Mouse (Mus musculus): ENCODE measurements around the gene Bicra. TPM values are rescaled to one million over a fixed set of nuclear protein-coding genes. Genes with fewer than 3 reads are reported as not detected.
A peak's percentile ranks its signal among the peaks of the same experiment; 100 is the strongest.

The Bicra gene
- total RNA-seq, 1 experiment from 2014 or later: 1.2 TPM

DNA sequence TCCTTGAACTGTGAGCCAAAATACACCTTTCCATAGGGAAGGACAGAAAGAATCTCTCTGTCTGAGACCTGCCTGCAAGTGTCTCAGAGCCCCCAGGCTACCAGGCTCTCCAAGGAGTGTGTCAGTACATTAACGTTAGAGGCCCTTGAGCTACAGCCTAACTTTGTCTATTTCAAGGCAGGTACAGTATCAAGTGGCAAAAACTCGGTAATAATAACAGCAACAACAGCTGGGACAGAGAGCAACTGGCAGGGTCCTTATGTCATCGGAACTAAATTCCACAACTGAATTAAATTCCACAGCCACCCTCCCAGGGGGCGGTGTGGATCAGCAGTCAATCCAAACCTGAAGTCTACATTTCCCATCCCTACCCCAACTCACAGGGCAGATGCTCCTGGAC is 16.6 kb downstream of the Bicra start:
- no peak for ATAC-seq (replicated peaks in 1 of 2; ENCODE audit: insufficient read depth in 1 of 2, low FRiP score in 2 of 2, low TSS enrichment in 1 of 2, low read depth in 1 of 2, poor library complexity in 2 of 2, severe bottlenecking in 2 of 2)

GRCm38 (mm10) chr7:16028102-16028927 is 19.4 kb downstream of the Bicra start:
- no peak for ATAC-seq (replicated peaks in 1 of 2; ENCODE audit: insufficient read depth in 1 of 2, low FRiP score in 2 of 2, low TSS enrichment in 1 of 2, low read depth in 1 of 2, poor library complexity in 2 of 2, severe bottlenecking in 2 of 2)

DNA sequence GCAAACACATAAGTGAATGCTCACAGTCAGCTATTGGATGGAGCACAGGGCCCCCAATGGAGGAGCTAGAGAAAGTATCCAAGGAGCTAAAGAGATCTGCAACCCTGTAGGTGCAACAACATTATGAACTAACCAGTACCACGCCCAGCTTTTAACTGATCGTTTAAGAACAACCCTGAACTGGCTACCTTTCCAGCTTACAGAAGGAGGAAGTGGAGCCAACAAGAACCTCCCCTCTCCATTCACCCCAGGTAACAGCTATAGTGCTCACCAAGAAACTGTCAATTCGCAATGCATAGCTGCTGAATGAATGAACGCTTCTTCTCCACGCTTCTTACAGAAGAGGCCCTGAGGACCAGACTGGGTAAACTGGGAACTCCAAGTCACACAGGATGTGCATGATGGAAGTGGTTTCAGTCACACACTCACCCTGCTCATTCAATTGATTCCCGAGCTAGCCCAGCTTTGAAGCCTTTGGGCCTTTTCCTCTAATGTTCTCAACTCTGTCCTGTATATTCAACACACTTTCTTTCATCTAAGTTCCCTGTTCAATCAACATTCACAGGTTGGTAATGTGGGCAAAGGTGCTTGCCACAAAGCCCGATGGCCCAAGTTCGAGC is 23.0 kb downstream of the Bicra start:
- no peak for ATAC-seq (replicated peaks in 1 of 2; ENCODE audit: insufficient read depth in 1 of 2, low FRiP score in 2 of 2, low TSS enrichment in 1 of 2, low read depth in 1 of 2, poor library complexity in 2 of 2, severe bottlenecking in 2 of 2)

GRCm38 (mm10) chr7:16019256-16020094 is 28.2 kb downstream of the Bicra start:
- ATAC-seq (replicated peaks in 1 of 2; ENCODE audit: insufficient read depth in 1 of 2, low FRiP score in 2 of 2, low TSS enrichment in 1 of 2, low read depth in 1 of 2, poor library complexity in 2 of 2, severe bottlenecking in 2 of 2): no peak

DNA sequence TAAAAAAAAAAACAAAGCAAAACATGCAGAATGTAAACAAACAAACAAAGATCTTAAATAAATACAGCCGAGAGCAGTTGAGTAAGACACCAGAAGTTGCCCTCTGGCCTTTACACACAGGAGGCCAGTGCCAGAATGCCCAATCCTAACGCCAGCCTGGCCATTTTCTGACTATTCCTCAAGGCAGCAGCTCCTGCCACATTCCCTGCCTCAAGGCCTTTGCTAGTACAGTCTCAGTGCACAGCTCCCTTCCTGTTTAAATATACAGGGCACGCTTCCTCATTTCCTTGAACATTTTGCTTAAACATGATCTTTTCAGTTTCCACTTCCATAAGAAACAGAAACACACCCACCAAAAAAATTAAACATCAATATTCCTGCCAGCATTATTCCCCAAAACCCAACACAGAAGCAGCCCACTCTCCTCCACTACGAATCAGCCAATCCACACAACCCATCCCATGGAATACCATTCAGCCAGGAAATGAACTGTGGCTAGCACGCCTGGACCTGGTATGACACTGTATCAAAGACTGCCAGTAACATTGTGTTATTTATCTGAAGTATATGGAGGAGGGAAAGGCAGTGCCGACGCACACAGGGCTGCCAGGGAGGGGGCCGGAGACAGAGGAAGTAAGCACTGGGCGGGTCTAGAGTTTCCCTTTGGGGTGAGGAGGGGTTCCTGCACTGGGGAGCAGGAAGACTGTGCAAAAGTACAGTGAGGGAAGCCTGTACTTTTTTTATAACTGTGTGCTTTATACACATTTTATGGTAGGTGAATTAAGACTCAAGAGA is 29.5 kb downstream of the Bicra start:
- peak; percentile 90 to 96 for ATAC-seq (replicated peaks in 1 of 2; ENCODE audit: insufficient read depth in 1 of 2, low FRiP score in 2 of 2, low TSS enrichment in 1 of 2, low read depth in 1 of 2, poor library complexity in 2 of 2, severe bottlenecking in 2 of 2)

DNA sequence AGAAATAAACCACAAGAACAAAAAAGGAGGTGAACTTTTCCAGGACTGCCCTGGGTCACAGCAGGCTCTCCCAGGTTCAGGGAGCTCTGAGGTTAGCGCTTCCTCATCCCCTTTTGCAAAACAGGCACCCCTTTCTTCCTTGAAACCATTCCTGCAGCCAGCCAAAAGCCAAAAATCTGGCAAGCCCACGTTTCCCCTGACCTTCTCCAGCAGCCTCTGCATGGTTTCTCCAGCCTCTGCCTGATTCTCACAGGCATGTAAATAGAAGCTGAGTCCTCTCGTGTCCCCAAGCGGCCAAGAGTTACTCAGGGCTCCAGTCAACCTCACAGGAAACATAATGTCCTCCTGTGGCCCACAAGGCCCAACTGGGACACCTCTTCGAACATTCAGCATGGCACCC is 32.3 kb downstream of the Bicra start:
- no peak for ATAC-seq (replicated peaks in 1 of 2; ENCODE audit: insufficient read depth in 1 of 2, low FRiP score in 2 of 2, low TSS enrichment in 1 of 2, low read depth in 1 of 2, poor library complexity in 2 of 2, severe bottlenecking in 2 of 2)

DNA sequence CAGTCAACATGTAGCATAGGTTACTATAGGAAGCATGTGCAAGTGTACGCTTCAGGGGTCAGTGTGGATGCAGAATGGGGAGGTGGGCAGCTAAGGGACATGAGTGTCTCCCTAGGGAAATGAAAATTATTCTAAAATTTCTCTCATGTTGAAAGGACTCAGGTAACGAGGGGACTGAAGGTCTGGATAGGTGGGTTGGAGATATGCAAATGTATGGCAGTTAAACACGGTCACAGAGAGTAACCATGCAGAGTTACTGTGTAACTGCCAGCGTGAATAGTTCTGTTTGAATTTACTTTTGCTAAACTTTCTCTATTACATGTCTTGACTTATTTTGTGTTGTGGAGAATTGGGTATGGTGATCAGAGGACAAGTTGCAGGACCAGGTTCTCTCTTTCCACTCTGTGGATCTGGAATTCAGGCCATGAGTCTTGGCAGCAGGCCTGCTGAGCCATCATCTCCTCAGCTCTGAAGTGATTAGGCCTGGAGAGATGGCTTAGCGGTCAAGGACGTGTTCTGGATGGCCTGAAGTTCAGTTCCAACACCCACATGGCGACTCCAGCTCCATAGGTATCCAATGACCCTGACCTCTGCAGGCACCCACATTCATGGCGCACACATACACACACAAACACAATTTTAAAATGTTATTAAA is 33.1 kb downstream of the Bicra start:
- ATAC-seq (replicated peaks in 1 of 2; ENCODE audit: insufficient read depth in 1 of 2, low FRiP score in 2 of 2, low TSS enrichment in 1 of 2, low read depth in 1 of 2, poor library complexity in 2 of 2, severe bottlenecking in 2 of 2): no peak

DNA sequence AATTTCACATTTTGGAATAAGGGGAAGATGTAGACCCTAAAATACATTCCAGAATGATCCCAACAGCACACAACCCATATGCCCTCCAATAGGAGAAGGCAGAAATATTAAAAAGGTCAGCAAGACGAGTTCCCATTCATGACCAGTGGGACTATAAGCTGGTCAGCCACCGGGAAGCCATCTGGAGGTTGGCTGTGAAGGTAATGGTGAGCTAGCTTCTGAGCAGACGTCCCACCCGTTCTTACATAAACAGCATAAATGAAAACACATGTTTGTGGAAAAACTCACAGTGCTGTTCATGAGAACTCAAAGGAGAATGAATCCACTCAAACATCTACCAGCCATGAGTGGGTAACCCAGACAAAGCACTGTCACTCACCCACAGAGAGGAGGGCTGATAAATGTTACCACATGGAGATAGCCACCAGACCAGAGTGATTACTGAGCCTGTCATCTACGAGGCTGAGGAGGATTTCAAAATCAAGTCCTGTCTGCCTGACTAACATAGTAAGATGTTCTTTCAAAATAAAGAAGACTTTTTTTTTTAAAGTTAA is 33.9 kb downstream of the Bicra start:
- ATAC-seq (replicated peaks in 1 of 2; ENCODE audit: insufficient read depth in 1 of 2, low FRiP score in 2 of 2, low TSS enrichment in 1 of 2, low read depth in 1 of 2, poor library complexity in 2 of 2, severe bottlenecking in 2 of 2): no peak

DNA sequence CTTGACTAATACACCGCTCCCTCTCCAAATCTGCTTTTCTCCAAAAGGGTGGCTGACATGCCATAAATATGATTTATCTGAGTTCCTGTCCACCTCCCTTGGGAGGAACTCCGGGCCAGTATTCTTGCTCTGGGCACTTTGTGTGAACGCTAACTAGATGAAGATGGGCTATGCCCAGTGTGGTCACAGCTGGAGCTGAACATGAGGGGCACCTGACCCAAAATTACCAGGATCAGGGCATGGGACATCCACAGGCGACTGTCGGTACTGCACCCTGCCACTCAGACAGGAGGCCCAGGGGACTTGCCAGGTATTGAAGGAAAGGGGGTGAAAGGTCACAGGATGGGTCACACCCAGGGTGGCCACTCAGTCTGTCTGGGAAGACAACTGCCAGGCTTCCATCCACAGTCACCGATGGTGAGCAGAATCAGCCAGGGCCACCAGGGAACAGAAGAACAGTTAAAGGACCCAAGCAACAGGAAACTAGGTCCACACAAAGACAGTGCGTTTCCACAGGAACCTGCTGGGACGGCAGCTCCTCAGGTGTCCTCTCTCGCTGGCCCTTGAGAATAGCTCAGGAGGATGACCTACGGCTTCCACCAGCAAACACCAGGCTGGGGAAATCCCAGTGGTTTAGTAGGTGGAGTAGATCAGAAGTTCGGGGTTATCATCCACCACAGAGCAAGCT is 35.0 kb downstream of the Bicra start:
- ATAC-seq (replicated peaks in 1 of 2; ENCODE audit: insufficient read depth in 1 of 2, low FRiP score in 2 of 2, low TSS enrichment in 1 of 2, low read depth in 1 of 2, poor library complexity in 2 of 2, severe bottlenecking in 2 of 2): peak; percentile 38 to 53; a peak in 2 of 4 replicates

GRCm38 (mm10) chr7:16011418-16012085 is 36.2 kb downstream of the Bicra start:
- peak; percentile 91 to 92 for ATAC-seq (replicated peaks in 1 of 2; ENCODE audit: insufficient read depth in 1 of 2, low FRiP score in 2 of 2, low TSS enrichment in 1 of 2, low read depth in 1 of 2, poor library complexity in 2 of 2, severe bottlenecking in 2 of 2)

- no peak for ATAC-seq (replicated peaks in 1 of 2; ENCODE audit: insufficient read depth in 1 of 2, low FRiP score in 2 of 2, low TSS enrichment in 1 of 2, low read depth in 1 of 2, poor library complexity in 2 of 2, severe bottlenecking in 2 of 2)
Observed at GRCm38 (mm10) chr7:16010649-16011048, 37.1 kb downstream of the Bicra start.

- ATAC-seq (replicated peaks in 1 of 2; ENCODE audit: insufficient read depth in 1 of 2, low FRiP score in 2 of 2, low TSS enrichment in 1 of 2, low read depth in 1 of 2, poor library complexity in 2 of 2, severe bottlenecking in 2 of 2): no peak
Observed at GRCm38 (mm10) chr7:16009636-16010035, 38.1 kb downstream of the Bicra start.

- no peak for ATAC-seq (replicated peaks in 1 of 2; ENCODE audit: insufficient read depth in 1 of 2, low FRiP score in 2 of 2, low TSS enrichment in 1 of 2, low read depth in 1 of 2, poor library complexity in 2 of 2, severe bottlenecking in 2 of 2)
Observed at GRCm38 (mm10) chr7:16005020-16005419, 42.7 kb downstream of the Bicra start.

DNA sequence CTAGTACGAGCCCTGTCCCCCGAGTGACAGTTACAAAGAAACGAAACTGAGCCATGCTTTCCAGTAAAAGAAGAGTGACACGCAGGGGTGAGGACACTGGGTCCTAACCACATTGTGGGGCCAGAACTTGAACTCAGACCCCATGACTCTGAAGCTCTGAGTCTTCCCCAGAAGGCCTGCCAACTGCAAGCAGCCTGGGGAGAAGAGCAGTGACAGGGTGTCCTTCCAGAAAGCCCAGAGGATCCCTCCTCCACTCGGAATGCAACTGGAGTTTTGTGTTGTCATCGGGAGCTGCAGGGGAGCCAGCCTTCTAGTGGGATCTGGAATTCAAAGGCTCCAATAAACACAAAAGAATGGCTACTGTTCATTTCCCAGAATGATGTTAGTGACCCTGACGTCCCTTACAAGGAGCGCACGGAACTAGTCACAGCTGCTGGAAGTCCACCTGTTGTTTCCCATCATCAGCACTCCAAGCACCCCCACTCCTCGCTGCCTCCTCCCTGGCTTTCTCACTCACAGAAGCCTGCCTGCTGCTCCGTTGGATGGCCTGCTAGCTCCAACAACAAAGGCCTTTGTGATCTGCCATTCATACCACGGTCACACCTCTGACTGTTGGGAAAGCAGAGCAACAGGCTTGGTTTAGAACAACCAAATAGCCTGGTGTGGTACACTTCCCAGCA is 43.4 kb downstream of the Bicra start:
- ATAC-seq (replicated peaks in 1 of 2; ENCODE audit: insufficient read depth in 1 of 2, low FRiP score in 2 of 2, low TSS enrichment in 1 of 2, low read depth in 1 of 2, poor library complexity in 2 of 2, severe bottlenecking in 2 of 2): no peak

- no peak for ATAC-seq (replicated peaks in 1 of 2; ENCODE audit: insufficient read depth in 1 of 2, low FRiP score in 2 of 2, low TSS enrichment in 1 of 2, low read depth in 1 of 2, poor library complexity in 2 of 2, severe bottlenecking in 2 of 2)
Observed at GRCm38 (mm10) chr7:16003032-16003431, 44.7 kb downstream of the Bicra start.
